Mouse (Mus musculus) adrenal gland, adult 8-10 months (tissue): ENCODE data around the gene Atf6b. TPM values are rescaled to one million over a fixed set of nuclear protein-coding genes. Genes with fewer than 3 reads are reported as not detected.

Experiments
- DNase-seq: peaks from one replicate; pipeline ENCODE4 v3.0.0; 2022
- total RNA-seq, 4 experiments: library from RNA; stranded (reverse); gene quantifications; 2 replicates each; pipeline ENCODE4 v1.2.4; 2022

The Atf6b gene
- total RNA-seq, 4 experiments from 2014 or later = 47.1 to 56.6 (median 51.1) TPM

- no peak for DNase-seq
Observed at GRCm38 (mm10) chr17:34699575-34700408, 52.8 kb downstream of the Atf6b start.

- no peak for DNase-seq
Observed at GRCm38 (mm10) chr17:34700671-34701071, 53.7 kb downstream of the Atf6b start.

Other genes with a start within 250 kb of the Atf6b start
- 1 to 10 TPM; 1.7 to 8.6 (median 5.6) TPM for gene BC051142, start 248.3 kb upstream of the Atf6b start, total RNA-seq
- not detected for gene Btnl4, start 169.8 kb upstream of the Atf6b start, total RNA-seq
- gene Btnl6, start 129.8 kb upstream of the Atf6b start, total RNA-seq = not detected
- 10 to 100 TPM; 25.8 to 39.8 (median 36.6) TPM for gene Notch4, start 82.9 kb upstream of the Atf6b start, total RNA-seq
- 1 to 10 TPM; 4.7 to 7.9 (median 6.4) TPM for gene Gpsm3, start 57.3 kb upstream of the Atf6b start, total RNA-seq
- 10 to 100 TPM; 30.8 to 55.5 (median 44.0) TPM for gene Pbx2, start 55.9 kb upstream of the Atf6b start, total RNA-seq
- gene Ager, start 49.3 kb upstream of the Atf6b start, total RNA-seq = 1 to 10 TPM in 3 of 4 experiments, under 1 TPM in 1; 0.52 to 2.4 (median 1.4) TPM
- gene Rnf5, start 43.5 kb upstream of the Atf6b start, total RNA-seq = 100 to 1,000 TPM in 1 of 4 experiments, 10 to 100 TPM in 3; 72.6 to 101 (median 84.6) TPM
- 100 to 1,000 TPM in 3 of 4 experiments, 10 to 100 TPM in 1; 84.6 to 108 (median 101) TPM for gene Agpat1, start 42.9 kb upstream of the Atf6b start, total RNA-seq
- gene Egfl8, start 31.2 kb upstream of the Atf6b start, total RNA-seq = 1 to 10 TPM; 1.7 to 3.5 (median 1.9) TPM
- gene Ppt2, start 18.6 kb upstream of the Atf6b start, total RNA-seq = 10 to 100 TPM; 59.2 to 70.5 (median 64.3) TPM
- gene Prrt1, start 17.6 kb upstream of the Atf6b start, total RNA-seq = 10 to 100 TPM in 3 of 4 experiments, 1 to 10 TPM in 1; 7.0 to 36.3 (median 20.6) TPM
- gene Fkbpl, start 2.4 kb upstream of the Atf6b start, total RNA-seq = 10 to 100 TPM; 13.0 to 15.5 (median 15.1) TPM
- gene Tnxb, start 23.4 kb downstream of the Atf6b start, total RNA-seq = 10 to 100 TPM; 27.6 to 54.1 (median 41.4) TPM
- gene C4b, start 96.7 kb downstream of the Atf6b start, total RNA-seq = 100 to 1,000 TPM; 116 to 180 (median 142) TPM
- gene Cyp21a1, start 157.4 kb downstream of the Atf6b start, total RNA-seq = over 10,000 TPM in 2 of 4 experiments, 1,000 to 10,000 TPM in 2; 6,868 to 18,233 (median 12,184) TPM
- gene Stk19, start 189.8 kb downstream of the Atf6b start, total RNA-seq = 10 to 100 TPM; 43.2 to 75.9 (median 64.6) TPM
- gene Dxo, start 189.9 kb downstream of the Atf6b start, total RNA-seq = 10 to 100 TPM; 48.2 to 76.5 (median 67.0) TPM
- 10 to 100 TPM; 67.2 to 85.0 (median 83.5) TPM for gene Skiv2l, start 203.1 kb downstream of the Atf6b start, total RNA-seq
- 10 to 100 TPM; 41.7 to 59.8 (median 53.8) TPM for gene Nelfe, start 203.2 kb downstream of the Atf6b start, total RNA-seq
- gene Cfb, start 215.4 kb downstream of the Atf6b start, total RNA-seq = 10 to 100 TPM in 3 of 4 experiments, 1 to 10 TPM in 1; 9.5 to 29.5 (median 17.1) TPM
- gene Zbtb12, start 232.3 kb downstream of the Atf6b start, total RNA-seq = 10 to 100 TPM; 15.0 to 21.0 (median 18.0) TPM
- gene Gm20547, start 234.9 kb downstream of the Atf6b start, total RNA-seq = under 1 TPM in 1 of 4 experiments, not detected in 3; 0.89 TPM